Mouse (Mus musculus): Measurements from ENCODE around the gene Adgrl2. TPM values are rescaled to one million over a fixed set of nuclear protein-coding genes. Genes with fewer than 3 reads are reported as not detected.
A peak's percentile ranks its signal among the peaks of the same experiment; 100 is the strongest.

Adgrl2 gene
- polyA plus RNA-seq, 1 experiment from 2014 or later, result 116 TPM

- ATAC-seq (ENCODE audit: low FRiP score), result peak; percentile 9
- H3K27ac ChIP-seq, result peak overlapping the region; percentile 99
- peaks cover 24% of the 10 kb centered on the region for H3K4me1 ChIP-seq (replicated peaks)
- H3K27me3 ChIP-seq, result no peaks in the 10 kb centered on the region
- peak overlapping the region; percentile 97 for H3K4me3 ChIP-seq
- peak overlapping the region; percentile 81 for H3K4me2 ChIP-seq
- H3K9ac ChIP-seq, result peak overlapping the region; percentile 99
- H3K36me3 ChIP-seq, result no peaks in the 10 kb centered on the region
- H3K9me3 ChIP-seq, result no peaks in the 10 kb centered on the region
- WGBS, result under 1% methylated on average over 82 of the region's 84 CpGs
These were observed 1.9 kb downstream of the Adgrl2 start for GRCm38 (mm10) chr3:148988293-148988995.

DNA sequence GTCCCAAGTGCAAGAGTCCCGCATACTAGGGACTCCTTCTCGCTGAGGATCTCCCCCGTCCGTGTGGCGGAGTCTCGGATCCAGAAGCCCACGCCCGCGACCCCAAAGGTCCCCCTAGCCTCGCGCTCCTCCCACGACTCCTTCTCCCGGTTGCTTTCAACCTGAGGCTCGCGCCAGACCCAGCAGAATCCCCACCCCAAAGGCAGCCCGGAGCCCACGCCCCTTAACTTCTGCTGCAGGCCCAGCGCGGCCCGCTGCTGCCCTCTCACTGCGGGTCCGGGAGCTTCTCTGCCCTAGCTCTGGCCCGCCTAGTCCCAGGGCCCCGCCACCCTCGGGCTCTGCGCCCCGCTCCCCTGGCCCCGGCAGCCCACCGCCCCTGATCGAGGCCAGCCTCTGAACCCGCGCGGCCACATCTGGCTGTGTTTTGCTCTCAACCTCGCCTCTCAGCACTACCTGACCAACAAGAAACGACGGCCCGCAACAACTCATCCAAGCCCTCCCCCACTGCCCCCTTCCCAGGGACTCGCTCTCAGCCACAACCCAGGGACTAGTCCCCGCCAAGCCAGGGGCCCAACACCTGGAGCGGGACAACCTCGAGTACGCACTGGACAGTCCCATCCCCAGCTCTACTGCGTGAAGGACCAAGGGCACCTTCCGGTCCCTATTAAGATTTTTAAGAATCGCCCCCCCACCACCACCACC lies 2.6 kb downstream of the Adgrl2 start:
- H3K9me3 ChIP-seq, result no peaks in the 10 kb centered on the region
- WGBS, result under 1% methylated on average over 45 of the region's 45 CpGs
- H3K4me1 ChIP-seq (replicated peaks), result peaks cover 24% of the 10 kb centered on the region
- ATAC-seq (ENCODE audit: low FRiP score), result peak; percentile 64
- peak overlapping the region; percentile 81 for H3K4me2 ChIP-seq
- H3K4me3 ChIP-seq, result peak overlapping the region; percentile 97
- H3K27me3 ChIP-seq, result no peaks in the 10 kb centered on the region
- H3K36me3 ChIP-seq, result no peaks in the 10 kb centered on the region
- H3K9ac ChIP-seq, result peak overlapping the region; percentile 99
- H3K27ac ChIP-seq, result peak overlapping the region; percentile 99

- WGBS, result 1% methylated on average over 26 of the region's 27 CpGs
- ATAC-seq (ENCODE audit: low FRiP score), result peak; percentile 9; the same call in 1 of the 2 replicates
- peak overlapping the region; percentile 99 for H3K9ac ChIP-seq
- H3K4me3 ChIP-seq, result peak overlapping the region; percentile 97
- H3K27me3 ChIP-seq, result no peaks in the 10 kb centered on the region
- H3K9me3 ChIP-seq, result no peaks in the 10 kb centered on the region
- peaks cover 28% of the 10 kb centered on the region for H3K4me1 ChIP-seq (replicated peaks)
- peak overlapping the region; percentile 99 for H3K27ac ChIP-seq
- no peaks in the 10 kb centered on the region for H3K36me3 ChIP-seq
- H3K4me2 ChIP-seq, result peak overlapping the region; percentile 81
These were observed 3.3 kb downstream of the Adgrl2 start for GRCm38 (mm10) chr3:148986894-148987590.

GRCm38 (mm10) chr3:148986296-148986893 lies 4.0 kb downstream of the Adgrl2 start:
- WGBS, result under 1% methylated on average over 17 of the region's 17 CpGs
- no peaks in the 10 kb centered on the region for H3K27me3 ChIP-seq
- peak overlapping the region; percentile 99 for H3K27ac ChIP-seq
- H3K4me3 ChIP-seq, result peak overlapping the region; percentile 97
- no peaks in the 10 kb centered on the region for H3K9me3 ChIP-seq
- H3K4me2 ChIP-seq, result peak overlapping the region; percentile 81
- no peaks in the 10 kb centered on the region for H3K36me3 ChIP-seq
- peak overlapping the region; percentile 99 for H3K9ac ChIP-seq
- H3K4me1 ChIP-seq (replicated peaks), result peaks cover 33% of the 10 kb centered on the region
- no peak for ATAC-seq (ENCODE audit: low FRiP score)

DNA sequence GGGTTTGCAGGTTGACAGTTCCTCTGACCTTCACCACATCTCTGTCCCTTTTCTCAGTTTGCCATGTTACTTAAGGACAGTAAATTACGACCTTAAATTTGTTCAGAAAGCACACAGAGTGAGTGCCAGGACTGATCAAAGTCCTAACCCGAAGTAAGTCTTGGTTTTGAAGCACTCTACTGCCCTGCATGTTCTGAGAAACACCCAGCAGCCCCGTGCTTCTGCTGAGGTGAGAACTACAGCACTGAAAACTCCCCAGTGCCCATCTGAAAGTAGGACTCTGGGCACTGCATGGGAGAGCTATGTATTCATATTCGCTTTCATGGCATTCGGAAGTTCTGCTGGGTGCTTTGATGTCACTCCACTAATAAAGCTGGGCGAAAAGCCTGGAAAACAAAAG lies 6.0 kb downstream of the Adgrl2 start:
- 47% methylated on average over 6 of the region's 6 CpGs for WGBS
- no peaks in the 10 kb centered on the region for H3K9me3 ChIP-seq
- H3K9ac ChIP-seq, result peak overlapping the region; percentile 44; the same call in 1 of the 2 replicates
- H3K4me1 ChIP-seq (replicated peaks), result peaks cover 32% of the 10 kb centered on the region
- no peaks in the 10 kb centered on the region for H3K36me3 ChIP-seq
- H3K27me3 ChIP-seq, result no peaks in the 10 kb centered on the region
- no peak for ATAC-seq (ENCODE audit: low FRiP score)
- H3K4me3 ChIP-seq, result peak overlapping the region; percentile 27
- H3K4me2 ChIP-seq, result peak overlapping the region; percentile 48
- no peak overlapping the region for H3K27ac ChIP-seq

DNA sequence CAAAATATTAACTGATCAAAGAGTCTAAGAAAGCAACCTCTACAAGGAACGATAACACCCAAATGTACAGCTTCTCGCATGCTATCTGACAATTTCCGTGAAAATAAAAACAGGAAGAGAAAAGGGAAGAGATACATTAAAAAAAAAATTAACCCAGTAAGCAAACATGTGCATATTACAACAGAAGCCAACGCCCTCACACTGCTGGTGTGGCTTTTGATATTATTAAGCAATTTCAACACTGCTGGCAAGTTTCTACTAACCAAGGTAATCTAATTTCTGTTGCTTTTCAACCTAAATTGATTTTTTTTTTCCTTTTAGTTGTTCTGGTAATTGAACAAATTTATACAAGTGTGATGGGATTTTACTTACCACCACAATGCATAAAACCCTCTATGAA lies 8.0 kb downstream of the Adgrl2 start:
- Histone ChIP-seq H3K27ac (no peak overlapping the region), H3K36me3 (no peaks in the 10 kb centered on the region), H3K9ac (no peak overlapping the region), H3K4me2 (0 out of 2 replicates have a peak overlapping the region, but pooled peaks have one; percentile 10), H3K9me3 (no peaks in the 10 kb centered on the region), H3K27me3 (no peaks in the 10 kb centered on the region), H3K4me3 (no peak overlapping the region), H3K4me1 (replicated peaks) (peaks cover 40% of the 10 kb centered on the region)
- 85% methylated on average over 4 of the region's 4 CpGs for WGBS
- no peak for ATAC-seq (ENCODE audit: low FRiP score)

GRCm38 (mm10) chr3:148981776-148982175 lies 8.6 kb downstream of the Adgrl2 start:
- H3K27me3 ChIP-seq, result no peaks in the 10 kb centered on the region
- H3K4me3 ChIP-seq, result no peak overlapping the region
- H3K9me3 ChIP-seq, result no peaks in the 10 kb centered on the region
- no peaks in the 10 kb centered on the region for H3K36me3 ChIP-seq
- peak overlapping the region; percentile 15; the same call in 1 of the 2 replicates for H3K4me2 ChIP-seq
- no peak overlapping the region for H3K9ac ChIP-seq
- H3K4me1 ChIP-seq (replicated peaks), result peaks cover 45% of the 10 kb centered on the region
- ATAC-seq (ENCODE audit: low FRiP score), result no peak
- H3K27ac ChIP-seq, result no peak overlapping the region
- WGBS, result 57% methylated on average over 8 of the region's 8 CpGs

GRCm38 (mm10) chr3:148978541-148978940 lies 11.8 kb downstream of the Adgrl2 start:
- WGBS, result 61% methylated on average over 8 of the region's 8 CpGs
- Histone ChIP-seq H3K9ac (no peak overlapping the region), H3K36me3 (no peaks in the 10 kb centered on the region), H3K4me1 (replicated peaks) (peaks cover 29% of the 10 kb centered on the region), H3K4me2 (no peak overlapping the region), H3K27ac (no peak overlapping the region), H3K9me3 (no peaks in the 10 kb centered on the region), H3K4me3 (no peak overlapping the region), H3K27me3 (no peaks in the 10 kb centered on the region)
- ATAC-seq (ENCODE audit: low FRiP score), result no peak

DNA sequence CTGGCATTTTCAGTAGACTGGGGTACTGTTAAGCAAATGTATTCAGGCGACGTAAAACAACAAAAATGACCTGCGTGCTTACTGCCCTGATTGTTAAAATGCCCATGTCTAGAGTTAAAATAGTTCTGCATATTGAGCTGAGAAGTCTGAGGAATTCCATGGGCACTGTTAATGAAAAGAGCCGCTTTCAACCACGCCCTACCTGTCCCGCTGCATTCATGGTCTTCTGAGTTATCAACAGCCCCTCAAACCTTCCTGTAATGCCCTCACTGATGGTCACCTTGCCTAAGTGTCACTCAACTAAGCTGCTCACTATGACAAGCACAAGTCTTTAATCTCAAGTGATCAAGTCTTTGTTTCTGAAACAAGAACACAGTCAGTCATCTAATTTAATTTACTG lies 12.5 kb downstream of the Adgrl2 start:
- Histone ChIP-seq H3K9me3 (no peaks in the 10 kb centered on the region), H3K36me3 (no peaks in the 10 kb centered on the region), H3K27me3 (no peaks in the 10 kb centered on the region), H3K9ac (no peak overlapping the region), H3K4me3 (no peak overlapping the region), H3K27ac (no peak overlapping the region; the same call in 1 of the 2 replicates), H3K4me2 (peak overlapping the region; percentile 61), H3K4me1 (replicated peaks) (peaks cover 29% of the 10 kb centered on the region)
- no peak for ATAC-seq (ENCODE audit: low FRiP score)
- 78% methylated on average over 6 of the region's 6 CpGs for WGBS

DNA sequence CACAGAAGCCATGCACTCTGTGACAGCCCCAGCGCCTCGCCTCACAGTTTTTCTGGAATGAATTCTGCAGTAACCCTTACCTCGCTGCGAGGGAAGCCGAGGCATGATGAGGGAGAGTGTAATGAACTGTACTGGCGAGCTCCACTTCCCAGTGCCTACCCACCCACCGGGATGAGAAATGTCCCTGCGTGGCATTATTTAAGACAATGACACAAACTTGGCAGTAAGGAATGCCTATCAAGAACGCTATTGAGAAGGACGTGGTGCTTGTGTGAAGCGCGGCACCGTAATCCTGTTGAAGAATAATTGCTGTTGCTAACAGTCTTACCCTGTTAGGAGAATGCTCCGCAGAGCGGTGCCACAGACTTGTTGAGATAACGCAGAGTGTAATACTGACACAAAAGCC lies 13.2 kb downstream of the Adgrl2 start:
- H3K9me3 ChIP-seq, result no peaks in the 10 kb centered on the region
- no peaks in the 10 kb centered on the region for H3K36me3 ChIP-seq
- peak overlapping the region; percentile 37 for H3K4me3 ChIP-seq
- peak overlapping the region; percentile 61 for H3K4me2 ChIP-seq
- ATAC-seq (ENCODE audit: low FRiP score), result peak; percentile 68
- peak overlapping the region; percentile 65 for H3K9ac ChIP-seq
- H3K27me3 ChIP-seq, result no peaks in the 10 kb centered on the region
- 14% methylated on average over 16 of the region's 16 CpGs for WGBS
- peaks cover 26% of the 10 kb centered on the region for H3K4me1 ChIP-seq (replicated peaks)
- peak overlapping the region; percentile 66 for H3K27ac ChIP-seq

- H3K4me2 ChIP-seq, result no peak overlapping the region
- H3K4me3 ChIP-seq, result no peak overlapping the region
- no peak overlapping the region for H3K9ac ChIP-seq
- no peak for ATAC-seq (ENCODE audit: low FRiP score)
- no peaks in the 10 kb centered on the region for H3K36me3 ChIP-seq
- no peak overlapping the region for H3K27ac ChIP-seq
- 89% methylated on average over 11 of the region's 11 CpGs for WGBS
- H3K27me3 ChIP-seq, result no peaks in the 10 kb centered on the region
- no peaks in the 10 kb centered on the region for H3K9me3 ChIP-seq
- H3K4me1 ChIP-seq (replicated peaks), result peaks cover 19% of the 10 kb centered on the region
These were observed 18.3 kb downstream of the Adgrl2 start for GRCm38 (mm10) chr3:148971893-148972596.

Measured in hindbrain, embryonic 13.5 days (tissue).